Mouse (Mus musculus) brain, embryonic 18.5 days (tissue): ENCODE data around the gene Atp10a.
"Not testable (repeated sequence)": the region's sequence is repeated elsewhere in the genome, so short reads cannot be mapped to it uniquely, and the experiment has no call there.

Experiments used
- DNase-seq: peaks from one replicate; pipeline ENCODE4 v3.0.0-alpha.2; 2012; ENCODE audit warnings: low read depth, low spot score

The Atp10a gene

GRCm38 (mm10) chr7:58787585-58787984 is 131.6 kb downstream of the Atp10a start:
- DNase-seq, result no peak

GRCm38 (mm10) chr7:58788424-58789261 is 132.7 kb downstream of the Atp10a start:
- peak; percentile 14 for DNase-seq

- no peak for DNase-seq
Observed at GRCm38 (mm10) chr7:58797281-58797680, 141.3 kb downstream of the Atp10a start.

- DNase-seq, result no peak
Observed at GRCm38 (mm10) chr7:58800916-58801315, 144.9 kb downstream of the Atp10a start.

- no peak for DNase-seq
Observed at GRCm38 (mm10) chr7:58801791-58802190, 145.8 kb downstream of the Atp10a start.

GRCm38 (mm10) chr7:58822147-58822681 is 166.2 kb downstream of the Atp10a start:
- no peak for DNase-seq

- no peak for DNase-seq
Observed at GRCm38 (mm10) chr7:58824686-58825085, 168.7 kb downstream of the Atp10a start.

- DNase-seq, result no peak
Observed at GRCm38 (mm10) chr7:58829111-58829510, 173.1 kb downstream of the Atp10a start.

GRCm38 (mm10) chr7:58836855-58837606 is 181.1 kb downstream of the Atp10a start:
- DNase-seq, result not testable (repeated sequence)

GRCm38 (mm10) chr7:58840367-58840766 is 184.4 kb downstream of the Atp10a start:
- no peak for DNase-seq

GRCm38 (mm10) chr7:58841066-58841465 is 185.1 kb downstream of the Atp10a start:
- DNase-seq, result no peak

GRCm38 (mm10) chr7:58842818-58843217 is 186.9 kb downstream of the Atp10a start:
- no peak for DNase-seq

GRCm38 (mm10) chr7:58843767-58844445 is 187.9 kb downstream of the Atp10a start:
- DNase-seq, result peak; percentile 90

- no peak for DNase-seq
Observed at GRCm38 (mm10) chr7:58844449-58844848, 188.5 kb downstream of the Atp10a start.

- no peak for DNase-seq
Observed at GRCm38 (mm10) chr7:58858921-58859320, 203.0 kb downstream of the Atp10a start.

GRCm38 (mm10) chr7:58863174-58863573 is 207.2 kb downstream of the Atp10a start:
- no peak for DNase-seq

- DNase-seq, result no peak
Observed at GRCm38 (mm10) chr7:58866865-58867614, 211.1 kb downstream of the Atp10a start.

GRCm38 (mm10) chr7:58870661-58871060 is 214.7 kb downstream of the Atp10a start:
- DNase-seq, result no peak

- no peak for DNase-seq
Observed at GRCm38 (mm10) chr7:58873676-58874075, 217.7 kb downstream of the Atp10a start.
